Mouse (Mus musculus): ENCODE measurements at regions not wholly inside any gene's neighbourhood (a gene's known extent, or its start where the extent isn't known, plus 50 kb on each side); places are given as distances from the start of the nearest gene placed in this dataset.
A peak's percentile ranks its signal among the peaks of the same experiment; 100 is the strongest.

DNA sequence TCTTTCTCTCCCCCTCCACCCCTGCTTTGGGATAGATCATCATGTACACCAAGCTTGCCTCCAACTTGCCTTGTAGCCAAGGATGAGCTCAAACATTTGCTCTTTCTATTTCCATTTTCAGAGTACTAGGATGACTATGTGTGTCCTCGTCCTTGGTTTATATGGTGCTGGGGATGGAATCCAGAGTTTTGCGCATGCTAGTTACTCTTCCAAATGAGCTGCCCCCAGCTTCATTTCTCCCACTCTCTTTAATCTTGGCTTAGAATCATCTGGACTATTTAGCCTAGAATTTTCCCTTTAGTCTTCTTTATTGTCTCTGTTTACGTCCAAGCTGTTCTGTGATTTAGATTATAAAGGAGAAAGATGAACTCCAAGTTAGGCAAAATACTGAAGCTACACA lies 349.2 kb downstream of the Nucb2 start:
- DNase-seq (ENCODE audit: low spot score in 2 of 2), result no peak

DNA sequence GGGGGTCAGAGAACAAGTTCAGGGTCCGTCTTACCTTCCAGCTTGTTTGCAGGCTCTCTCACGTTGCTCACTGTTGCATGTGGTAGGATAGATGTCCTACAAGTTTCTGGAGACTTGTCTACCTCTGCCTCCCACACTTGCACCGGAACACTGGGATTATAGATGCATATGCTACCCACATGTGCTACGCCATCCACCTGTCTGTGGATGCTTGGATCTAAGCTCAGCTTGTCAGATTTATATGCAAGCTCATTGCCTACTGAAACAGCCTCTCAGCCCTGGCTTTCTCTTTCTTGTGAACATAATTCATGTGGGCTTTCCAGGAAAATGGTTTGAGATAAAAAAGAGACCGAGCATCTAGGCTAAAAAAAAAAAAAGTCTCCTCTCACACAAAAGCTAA lies 353.0 kb downstream of the Nucb2 start:
- no peak for DNase-seq (ENCODE audit: low spot score in 2 of 2)

DNA sequence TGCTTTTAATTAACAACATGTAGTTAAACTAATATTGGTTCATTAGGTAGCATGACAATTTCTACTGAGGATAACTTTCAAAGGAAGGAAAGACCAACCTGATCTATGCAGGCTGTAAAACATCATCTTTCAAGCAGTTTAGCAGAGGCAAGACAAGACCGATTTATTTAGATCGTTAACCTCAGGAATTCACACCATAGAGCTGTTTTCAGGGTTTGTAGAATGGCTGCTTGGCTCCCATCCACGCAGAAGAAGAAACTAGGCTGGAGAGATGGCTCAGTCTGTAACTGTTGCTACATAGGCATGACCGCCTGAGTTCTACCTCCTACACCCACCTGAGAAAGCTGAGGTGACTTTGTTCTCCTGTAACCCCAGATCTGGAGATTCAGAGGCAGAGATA lies 353.6 kb downstream of the Nucb2 start:
- no peak for DNase-seq (ENCODE audit: low spot score in 2 of 2)

DNA sequence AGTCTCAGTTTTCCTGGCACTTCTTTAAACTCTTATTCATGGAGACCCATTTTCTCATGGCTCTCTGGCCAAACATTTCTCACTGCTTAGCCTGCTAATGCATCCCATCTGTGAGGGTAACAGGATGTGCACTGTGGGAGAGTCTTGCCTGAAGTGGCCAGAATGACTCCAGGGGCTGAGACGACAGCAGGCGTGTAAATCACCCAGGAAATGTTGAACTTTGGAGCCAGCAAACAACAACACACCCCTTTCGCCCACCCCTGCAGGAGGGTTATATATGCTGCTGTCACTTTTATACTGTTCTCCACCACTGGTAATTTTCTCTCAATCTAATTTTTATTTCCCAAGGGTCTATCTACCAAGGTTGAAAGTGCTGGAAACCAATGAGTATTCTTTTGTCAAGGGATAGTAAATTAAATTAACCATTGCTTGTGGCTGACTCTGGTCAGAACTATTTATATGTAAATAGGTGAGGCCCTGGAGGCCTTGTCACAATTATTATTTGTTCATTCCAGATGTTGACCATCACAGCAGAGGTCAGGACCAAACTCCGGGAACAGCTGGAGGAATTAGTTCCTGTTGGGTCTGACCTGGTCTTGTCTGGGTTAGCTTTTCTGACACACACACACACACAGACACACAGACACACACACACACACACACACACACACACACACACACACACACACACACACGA lies 378.2 kb downstream of the Nucb2 start:
- no peak for DNase-seq (ENCODE audit: low spot score in 2 of 2)

DNA sequence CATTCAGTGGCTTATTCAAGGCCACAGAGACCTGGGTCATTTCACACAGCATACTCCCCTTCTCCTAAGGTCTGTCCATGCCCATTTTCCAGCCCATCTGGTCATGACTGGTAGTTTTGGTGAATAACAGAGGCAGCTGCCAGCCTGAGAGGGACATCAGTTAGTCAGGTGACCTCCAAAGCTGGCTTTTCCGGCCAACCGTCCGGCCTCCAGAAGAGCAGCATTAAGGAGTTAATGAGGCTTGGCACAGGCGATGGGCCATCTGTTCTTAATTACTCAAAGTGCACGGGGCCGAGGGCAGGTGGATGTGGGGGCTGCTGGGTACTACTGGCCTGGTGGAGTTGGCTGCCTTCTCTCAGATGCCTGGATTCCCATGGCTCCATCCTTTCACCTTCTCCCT lies 389.7 kb downstream of the Nucb2 start:
- no peak for DNase-seq (ENCODE audit: low spot score in 2 of 2)

DNA sequence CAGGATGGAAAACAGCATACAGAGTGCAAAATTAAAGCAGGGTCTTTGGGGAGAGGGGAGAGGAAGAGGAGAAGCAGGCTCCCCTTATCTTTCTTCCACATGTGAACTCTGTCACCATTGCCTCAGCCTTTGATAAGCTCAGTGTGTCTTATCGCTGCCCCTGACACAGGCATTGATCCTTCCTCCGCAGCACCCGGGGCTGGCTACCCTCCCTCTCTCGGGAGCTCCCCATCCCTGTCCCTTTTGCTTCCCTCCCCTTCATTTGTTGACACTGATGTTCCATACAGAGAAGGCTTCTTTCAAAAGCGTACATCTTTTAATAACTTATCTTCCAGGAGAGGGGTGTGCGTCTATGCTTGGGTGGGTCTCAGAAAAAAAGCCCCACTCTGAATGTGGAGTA lies 411.6 kb downstream of the Nucb2 start:
- DNase-seq (ENCODE audit: low spot score in 2 of 2), result no peak

DNA sequence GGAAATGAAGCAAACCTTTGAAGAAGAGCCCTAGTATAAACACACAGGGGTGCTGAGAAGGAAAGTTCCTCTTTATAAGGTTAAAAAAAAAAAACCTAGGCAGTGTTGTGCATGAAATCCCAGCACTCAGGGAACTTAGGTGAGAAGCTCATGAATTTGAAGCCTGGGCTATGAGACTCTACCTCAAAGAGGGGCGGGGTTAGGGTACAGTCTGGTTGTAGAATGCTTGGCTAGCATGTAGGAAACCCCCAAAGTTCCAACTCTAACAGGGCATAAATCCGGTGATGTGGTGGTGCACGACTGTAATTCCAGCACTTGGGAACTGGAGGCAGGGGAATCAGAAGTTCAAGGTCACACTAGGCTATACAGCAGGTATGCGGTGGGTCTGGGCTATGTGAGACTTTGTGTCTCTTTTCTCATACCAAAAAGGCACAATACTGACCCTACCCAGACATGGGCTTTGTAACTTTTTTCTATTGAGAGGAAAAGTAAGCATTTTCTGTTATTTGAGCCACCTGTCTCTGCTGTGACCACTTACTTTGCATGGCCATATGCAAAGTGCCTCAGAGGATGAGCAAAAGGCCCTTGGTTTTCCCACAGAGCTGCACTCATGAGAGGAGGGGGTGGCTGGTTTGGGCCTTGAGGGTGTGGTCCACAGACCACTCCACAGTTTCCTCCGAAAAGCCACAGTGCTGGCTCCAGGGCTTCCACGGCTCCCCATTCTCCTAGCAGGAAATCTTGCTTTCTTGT lies 413.9 kb downstream of the Nucb2 start:
- peak; percentile 77 to 83 for DNase-seq (ENCODE audit: low spot score in 2 of 2)

DNA sequence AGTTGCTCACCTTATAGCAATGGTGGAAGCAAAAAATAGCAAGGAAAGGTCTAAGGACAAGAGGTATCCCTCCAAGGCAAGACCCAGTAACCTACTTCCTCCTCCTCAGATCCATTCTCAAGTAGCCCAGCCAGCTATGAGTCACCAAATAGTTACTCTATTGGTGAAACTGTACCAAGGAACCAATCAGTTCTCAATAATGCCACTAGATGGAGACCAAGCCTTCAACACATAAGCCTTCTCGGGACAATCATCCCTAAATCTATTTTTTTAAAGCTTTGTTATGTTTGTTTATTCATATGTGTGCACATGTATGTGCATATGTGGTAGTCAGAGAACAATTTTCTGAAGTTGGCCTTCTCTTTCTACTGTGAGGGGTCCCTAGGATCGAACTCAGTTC lies 434.3 kb upstream of the Xylt1 start:
- no peak for DNase-seq (ENCODE audit: low spot score in 2 of 2)

DNA sequence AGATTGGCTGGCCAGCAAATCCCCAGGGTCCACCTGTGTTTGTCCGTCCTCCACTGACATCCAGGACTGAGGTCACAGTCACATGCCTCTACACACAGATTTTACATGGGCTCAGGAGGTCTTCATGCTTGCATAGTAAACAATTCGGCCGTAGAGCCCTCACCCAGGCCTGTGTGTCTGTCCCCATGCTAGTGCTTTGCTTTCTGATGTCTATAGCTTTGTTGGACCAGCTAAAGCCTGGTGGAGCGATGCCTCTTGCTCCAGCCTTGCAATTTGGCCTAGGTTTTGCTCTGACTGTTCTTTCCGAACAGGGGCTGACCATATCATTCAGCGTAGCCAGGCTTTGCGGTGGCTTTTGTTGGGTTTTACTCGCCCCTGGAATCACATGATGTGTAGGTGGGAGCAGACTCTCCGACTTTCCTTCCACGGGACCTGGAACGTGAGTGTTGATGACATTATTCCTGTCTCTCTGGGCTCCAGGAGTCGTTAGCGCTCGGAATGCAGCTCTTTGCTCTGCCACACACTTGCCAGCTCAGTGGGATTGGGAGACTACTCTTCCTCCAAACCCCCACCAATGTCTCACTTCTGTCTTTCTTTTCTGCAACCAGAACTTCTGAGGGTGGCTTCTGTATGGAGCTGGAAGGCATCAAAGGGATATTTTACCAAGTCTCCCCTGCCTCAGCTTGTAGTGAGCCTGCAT lies 421.4 kb upstream of the Xylt1 start:
- DNase-seq (ENCODE audit: low spot score in 2 of 2), result no peak

DNA sequence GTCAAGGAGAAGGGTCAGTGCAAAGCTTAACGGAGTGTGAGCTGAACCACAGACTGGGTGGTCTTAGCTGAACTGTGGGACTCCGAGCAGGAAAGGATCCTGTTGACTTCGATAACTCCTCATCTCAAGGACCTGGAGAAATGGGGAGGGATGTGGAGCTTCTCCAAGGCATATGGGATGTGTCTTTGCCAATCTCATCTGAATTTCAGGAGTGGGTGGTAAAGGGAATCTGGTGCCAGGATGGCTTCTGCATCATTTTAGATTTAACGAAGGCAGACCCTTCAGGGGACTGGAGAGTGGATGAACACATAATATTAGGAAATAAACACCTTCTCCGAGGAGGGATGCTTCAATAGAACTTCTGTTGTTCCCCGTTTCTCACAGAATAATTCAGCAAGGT lies 416.9 kb upstream of the Xylt1 start:
- DNase-seq (ENCODE audit: low spot score in 2 of 2), result no peak

DNA sequence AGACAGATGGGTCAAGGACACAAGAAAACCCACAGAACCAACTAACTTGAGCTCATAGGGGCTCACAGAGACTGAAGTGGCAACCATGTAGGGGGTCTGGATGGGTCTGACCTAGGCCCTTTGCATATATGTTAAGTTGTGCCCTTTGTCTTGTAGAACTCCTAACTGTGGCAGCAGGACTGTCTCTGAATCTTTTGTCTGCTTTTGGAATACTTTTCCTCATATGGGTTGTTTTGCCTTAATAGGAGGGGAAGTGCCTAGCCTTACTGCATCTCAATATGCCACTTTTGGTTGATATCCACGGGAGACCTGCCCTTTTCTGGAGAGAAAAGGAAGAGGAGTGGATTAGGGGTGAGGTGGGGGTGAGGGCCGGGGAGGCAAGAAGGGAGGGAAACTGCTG lies 389.4 kb upstream of the Xylt1 start:
- no peak for DNase-seq (ENCODE audit: low spot score in 2 of 2)

DNA sequence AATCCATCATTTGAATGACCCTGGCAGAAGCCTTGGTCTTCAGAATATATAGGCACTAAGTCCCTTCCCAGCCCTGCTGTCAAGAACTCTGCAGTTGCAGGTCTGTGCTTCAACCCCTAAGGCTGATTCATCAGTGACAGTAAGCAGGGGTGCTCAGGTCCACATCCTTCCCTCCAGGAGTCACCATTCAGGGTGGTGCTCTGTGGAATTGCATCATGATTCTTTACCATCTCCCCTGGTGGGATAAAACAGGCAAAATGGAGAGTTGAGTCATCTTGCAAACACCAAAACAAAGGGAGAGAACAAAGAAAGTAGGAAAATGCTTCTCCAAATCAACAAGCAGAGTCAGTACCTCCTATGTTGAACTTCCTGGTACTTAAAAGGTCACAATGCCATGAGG lies 388.6 kb upstream of the Xylt1 start:
- DNase-seq (ENCODE audit: low spot score in 2 of 2), result no peak

DNA sequence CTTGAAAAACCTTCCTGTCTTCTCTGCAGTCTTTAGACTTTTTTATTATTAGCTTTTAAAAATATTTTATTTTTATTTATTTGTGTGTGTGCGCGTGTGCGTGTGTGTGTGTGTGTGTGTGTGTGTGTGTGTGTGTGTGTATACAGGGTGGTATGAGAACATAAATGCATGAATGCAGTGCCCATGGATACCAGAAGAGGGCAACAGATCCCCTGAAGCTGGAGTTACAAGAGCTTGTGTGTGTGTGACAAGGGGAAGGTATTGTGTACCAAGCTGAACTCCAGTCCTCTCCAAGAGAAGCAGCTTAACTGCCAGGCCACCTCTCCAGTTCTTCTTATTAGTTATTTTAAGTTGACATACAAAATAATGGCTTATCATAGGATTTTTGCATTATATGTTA lies 385.0 kb upstream of the Xylt1 start:
- DNase-seq (ENCODE audit: low spot score in 2 of 2), result no peak

DNA sequence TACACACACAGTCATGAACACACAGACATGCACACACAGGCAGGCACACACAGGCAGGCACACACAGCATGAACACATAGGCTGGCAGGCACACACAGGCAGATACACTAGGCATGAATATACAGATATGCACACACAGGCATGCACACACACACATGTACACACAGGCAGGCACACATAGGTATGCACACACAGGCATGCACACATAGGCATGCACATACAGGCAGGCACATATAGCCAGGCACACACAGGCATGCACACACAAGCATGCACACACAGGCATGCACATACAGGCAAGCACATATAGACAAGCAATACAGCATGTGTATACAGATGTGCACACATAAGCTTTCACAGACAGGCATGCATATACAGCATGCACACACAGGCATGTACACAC lies 377.6 kb upstream of the Xylt1 start:
- no peak for DNase-seq (ENCODE audit: low spot score in 2 of 2)

DNA sequence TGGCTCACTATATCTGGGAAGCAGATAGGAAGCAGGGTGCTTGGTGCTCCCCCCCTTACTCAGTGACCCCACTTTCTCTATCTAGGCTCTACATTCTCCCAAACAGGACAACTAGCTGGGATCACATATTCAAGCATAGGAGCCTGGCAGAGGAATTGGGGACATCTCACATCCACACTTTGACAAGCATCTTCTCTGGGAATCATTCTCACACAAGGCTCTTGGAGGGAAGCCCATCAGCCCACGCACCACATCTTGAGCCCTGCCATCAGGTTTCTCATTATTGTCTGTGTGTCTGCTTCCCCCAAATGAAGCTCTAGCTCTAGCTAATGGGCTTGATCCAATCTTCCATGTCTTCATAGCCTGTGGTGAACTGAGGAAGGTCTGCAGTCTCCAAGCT lies 362.4 kb upstream of the Xylt1 start:
- DNase-seq (ENCODE audit: low spot score in 2 of 2), result no peak

DNA sequence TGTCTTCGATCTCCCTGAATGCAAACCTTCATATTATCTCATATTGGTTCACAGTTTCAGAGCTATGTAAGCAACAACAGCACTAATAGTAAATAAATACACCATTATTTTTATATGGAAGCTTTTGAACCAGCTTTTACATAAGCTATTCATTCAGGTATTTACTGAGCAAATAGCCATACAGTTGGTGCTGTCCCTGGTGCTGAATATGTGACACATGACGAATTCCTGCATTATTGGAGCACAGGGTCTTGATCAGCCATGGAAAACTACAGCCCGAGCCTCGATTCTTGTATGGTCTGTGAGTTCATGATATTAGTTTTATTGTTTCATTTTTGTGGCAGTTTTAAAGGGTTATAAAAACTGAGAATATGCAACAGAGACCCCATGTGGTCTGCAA lies 359.1 kb upstream of the Xylt1 start:
- DNase-seq (ENCODE audit: low spot score in 2 of 2), result no peak

DNA sequence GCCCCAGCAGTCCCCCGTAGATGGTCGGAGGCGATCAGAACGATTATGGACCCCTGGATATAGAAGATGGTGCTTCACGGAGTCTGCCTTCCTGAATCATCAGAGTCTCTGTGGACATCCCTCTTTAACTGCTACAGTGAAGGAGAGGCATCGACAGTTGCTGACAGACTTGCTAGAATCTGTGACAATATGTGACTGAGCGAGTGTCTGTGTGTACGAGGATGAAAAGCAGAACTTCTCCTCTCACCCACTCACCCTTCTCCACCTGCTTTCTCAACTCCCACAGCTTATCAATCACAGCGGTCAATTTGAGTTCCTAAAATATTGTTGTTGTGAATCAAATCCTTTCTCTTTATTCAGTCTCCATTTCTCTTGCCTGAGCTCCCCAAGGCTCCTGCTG lies 335.9 kb upstream of the Xylt1 start:
- no peak for DNase-seq (ENCODE audit: low spot score in 2 of 2)

DNA sequence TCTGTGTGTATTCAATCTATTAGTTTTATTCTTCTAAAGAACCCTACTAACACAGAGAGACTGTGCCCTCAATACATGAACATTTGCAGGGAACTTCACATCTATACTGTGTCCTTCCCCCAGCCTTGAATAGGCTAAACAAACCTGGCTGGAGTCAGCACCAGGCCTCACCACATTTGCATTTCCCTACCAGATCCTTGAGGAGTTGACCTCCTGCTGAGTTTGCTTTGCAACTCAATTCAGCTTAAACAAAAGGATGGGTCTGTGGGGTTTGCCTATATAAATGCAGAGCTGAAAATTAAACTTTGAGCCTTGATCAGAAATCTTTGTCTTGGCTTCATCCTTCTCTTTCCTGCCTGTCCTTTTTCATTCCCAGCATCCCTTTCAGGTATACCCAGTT lies 331.5 kb upstream of the Xylt1 start:
- DNase-seq (ENCODE audit: low spot score in 2 of 2), result no peak

DNA sequence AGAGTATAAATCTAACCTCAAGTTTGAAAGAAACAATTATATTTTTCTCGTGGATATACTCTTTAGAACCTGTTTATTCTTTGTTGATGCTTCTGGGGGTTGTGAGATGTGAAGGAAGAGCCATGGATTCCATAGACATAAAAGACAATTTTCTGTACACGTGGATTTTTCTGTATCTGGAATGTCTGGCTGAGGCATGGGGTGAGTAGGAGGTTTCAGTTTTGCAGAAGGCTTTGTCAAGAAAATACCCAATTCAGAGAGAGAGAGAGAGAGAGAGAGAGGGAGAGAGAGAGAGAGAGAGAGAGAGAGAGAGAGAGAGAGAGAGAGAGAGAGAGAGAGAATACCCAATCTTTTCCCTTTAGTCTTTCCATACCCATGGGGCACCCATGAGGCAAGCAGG lies 315.0 kb upstream of the Xylt1 start:
- DNase-seq (ENCODE audit: low spot score in 2 of 2), result no peak

DNA sequence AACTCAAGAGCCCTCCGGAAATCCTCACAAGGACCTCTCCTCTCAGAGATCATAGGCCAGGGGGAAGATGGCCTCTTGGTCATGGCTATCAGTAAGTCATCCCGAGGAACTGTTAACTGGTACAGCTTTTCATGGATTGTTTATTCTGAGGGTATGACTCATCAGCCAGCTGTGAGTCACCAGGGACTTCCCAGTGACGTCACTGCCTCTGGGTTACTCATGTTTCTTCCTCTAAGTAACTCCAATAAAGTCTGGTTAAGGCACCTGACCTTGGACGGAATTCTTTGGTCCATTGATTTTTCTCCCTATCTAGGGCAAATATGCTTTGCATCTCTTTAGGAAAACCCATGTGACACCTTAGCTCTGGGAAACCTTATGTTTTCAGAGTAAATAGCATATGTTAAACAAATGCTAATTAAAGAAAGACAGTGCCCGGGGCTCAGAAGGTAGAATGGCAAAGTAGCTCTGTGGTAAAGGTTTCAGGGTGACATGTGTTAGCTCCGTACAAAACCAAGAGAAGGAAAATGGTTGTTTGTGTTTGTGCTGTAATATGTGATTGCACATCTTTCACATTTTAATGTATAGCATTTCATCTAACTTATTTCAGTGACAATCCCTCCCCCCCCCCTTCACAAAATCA lies 289.7 kb upstream of the Xylt1 start:
- peak in 1 of 2 experiments; percentile 2 for DNase-seq (ENCODE audit: low spot score in 2 of 2)

DNA sequence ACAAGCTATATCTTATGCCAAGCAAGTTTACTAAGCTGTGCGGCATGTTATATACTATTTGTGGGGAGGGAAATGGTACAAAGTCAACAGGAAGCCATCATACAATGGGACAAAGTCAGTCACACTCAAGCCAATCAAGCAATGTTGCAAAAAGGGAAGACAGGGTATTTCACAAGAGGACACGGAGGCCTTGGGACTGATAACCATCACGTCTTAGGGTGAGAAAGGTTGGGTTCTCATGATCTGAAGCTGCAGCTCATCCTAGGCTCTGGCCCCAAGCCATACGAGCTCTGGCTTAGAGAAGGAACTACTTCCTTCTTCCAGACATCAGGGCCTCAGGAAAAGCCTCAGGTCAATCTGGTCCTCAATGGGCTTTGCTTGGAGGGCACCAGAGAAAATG lies 287.9 kb upstream of the Xylt1 start:
- no peak for DNase-seq (ENCODE audit: low spot score in 2 of 2)

DNA sequence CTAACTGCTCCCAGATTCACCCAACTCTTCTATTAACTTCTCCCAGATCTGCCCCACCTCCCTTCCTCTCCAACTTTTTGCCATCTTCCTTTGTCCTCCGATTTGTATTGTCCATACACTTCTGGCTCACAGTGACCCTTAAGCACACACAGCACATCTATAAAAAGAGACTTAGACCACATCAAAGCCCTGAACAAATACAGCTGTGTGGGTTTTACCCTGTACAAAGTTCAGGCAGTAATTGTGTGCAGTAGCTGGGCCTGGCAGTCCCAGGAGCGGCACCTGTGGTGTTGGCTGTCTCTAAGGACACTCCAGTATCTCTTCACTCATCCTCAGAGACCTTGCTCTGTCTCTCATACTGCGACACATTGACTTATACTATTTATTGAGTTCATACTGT lies 283.2 kb upstream of the Xylt1 start:
- no peak for DNase-seq (ENCODE audit: low spot score in 2 of 2)

DNA sequence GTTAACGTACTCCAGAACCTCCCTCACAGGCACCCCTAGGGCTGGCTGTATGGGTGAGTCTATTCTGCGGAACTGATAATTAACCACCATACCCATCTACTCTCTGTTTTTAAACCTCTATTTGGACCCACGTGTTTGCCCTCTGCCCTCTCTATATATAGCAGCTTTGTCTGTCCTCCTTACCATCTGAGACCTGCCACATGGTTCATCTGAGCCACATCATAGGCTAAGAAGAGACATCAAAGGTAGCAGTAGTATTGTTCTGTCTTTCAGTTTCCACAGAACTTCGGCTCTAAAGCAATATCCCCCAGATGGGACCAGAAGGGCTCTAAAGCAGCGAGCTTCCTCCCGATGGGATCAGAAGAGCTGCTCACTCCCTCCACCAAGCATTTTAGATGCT lies 281.7 kb upstream of the Xylt1 start:
- DNase-seq (ENCODE audit: low spot score in 2 of 2), result no peak
